Mouse (Mus musculus) testis, adult 2 months (tissue): ENCODE measurements at regions not wholly inside any gene's neighbourhood (a gene's known extent, or its start where the extent isn't known, plus 50 kb on each side); places are given as distances from the start of the nearest gene placed in this dataset.

Source experiments
- H3K27ac ChIP-seq: fragments of 200-500 bp; 2 replicates; pipeline ENCODE4 v1.5.1; 2012; ENCODE audit warnings: low read depth, low read length; ENCODE audit not compliant: control insufficient read depth, insufficient read depth
- H3K27me3 ChIP-seq: fragments of 200-500 bp; 2 replicates; pipeline ENCODE4 v1.6.1; 2012; ENCODE audit warnings: mild to moderate bottlenecking, low read length, moderate library complexity; ENCODE audit not compliant: control insufficient read depth, insufficient read depth
- H3K36me3 ChIP-seq: fragments of 200-500 bp; 2 replicates; pipeline ENCODE4 v1.6.1; 2012; ENCODE audit warnings: mild to moderate bottlenecking, low read length; ENCODE audit not compliant: control insufficient read depth, insufficient read depth
- H3K4me1 ChIP-seq: fragments of 200-500 bp; 2 replicates; pipeline ENCODE4 v1.6.1; 2012; ENCODE audit warnings: low read length; ENCODE audit not compliant: control insufficient read depth, insufficient read depth
- H3K4me3 ChIP-seq: fragments of 200-500 bp; 2 replicates; pipeline ENCODE4 v1.5.1; 2012; ENCODE audit warnings: low read depth, mild to moderate bottlenecking, low read length, moderate library complexity, mixed read lengths; ENCODE audit not compliant: control insufficient read depth
- CTCF ChIP-seq: fragments of 200-500 bp; IDR thresholded peaks from 2 replicates; pipeline ENCODE4 v1.5.1; 2012; ENCODE audit warnings: low read depth, mild to moderate bottlenecking, inconsistent platforms, low read length, moderate library complexity; ENCODE audit not compliant: control insufficient read depth, insufficient read depth, insufficient replicate concordance
- POLR2A ChIP-seq: fragments of 200-500 bp; IDR thresholded peaks from 2 replicates; pipeline ENCODE4 v1.6.1; 2012; ENCODE audit warnings: low read depth, mild to moderate bottlenecking, inconsistent platforms, low read length, moderate library complexity; ENCODE audit not compliant: control insufficient read depth

- Histone ChIP-seq H3K27ac (no peak overlapping the region), H3K36me3 (no peaks in the 10 kb centered on the region), H3K4me3 (no peak overlapping the region), H3K4me1 (no peaks in the 10 kb centered on the region), H3K27me3 (no peaks in the 10 kb centered on the region)
- TF ChIP-seq POLR2A (no peak), CTCF (no peak)
Measured at GRCm38 (mm10) chr15:7006271-7006670, 84.1 kb upstream of the Lifr start.

GRCm38 (mm10) chr15:7008725-7009380 lies 81.6 kb upstream of the Lifr start:
- H3K4me1 ChIP-seq = no peaks in the 10 kb centered on the region
- no peak overlapping the region for H3K4me3 ChIP-seq
- H3K27me3 ChIP-seq = no peaks in the 10 kb centered on the region
- TF ChIP-seq POLR2A (no peak), CTCF (no peak)
- no peak overlapping the region for H3K27ac ChIP-seq
- no peaks in the 10 kb centered on the region for H3K36me3 ChIP-seq

GRCm38 (mm10) chr15:7010966-7011695 lies 79.3 kb upstream of the Lifr start:
- Histone ChIP-seq H3K27ac (no peak overlapping the region), H3K4me1 (no peaks in the 10 kb centered on the region; the same call in 1 of the 2 replicates), H3K4me3 (no peak overlapping the region), H3K36me3 (no peaks in the 10 kb centered on the region), H3K27me3 (no peaks in the 10 kb centered on the region)
- no peak for TF ChIP-seq CTCF
- TF ChIP-seq POLR2A = no peak

GRCm38 (mm10) chr15:7011696-7012070 lies 78.7 kb upstream of the Lifr start:
- H3K4me1 ChIP-seq = no peaks in the 10 kb centered on the region; the same call in 1 of the 2 replicates
- H3K27ac ChIP-seq = no peak overlapping the region
- H3K27me3 ChIP-seq = no peaks in the 10 kb centered on the region
- H3K4me3 ChIP-seq = no peak overlapping the region
- no peaks in the 10 kb centered on the region for H3K36me3 ChIP-seq
- TF ChIP-seq CTCF = no peak
- no peak for TF ChIP-seq POLR2A

GRCm38 (mm10) chr15:7012446-7012845 lies 78.0 kb upstream of the Lifr start:
- Histone ChIP-seq H3K27ac (no peak overlapping the region), H3K27me3 (no peaks in the 10 kb centered on the region), H3K4me1 (no peaks in the 10 kb centered on the region; the same call in 1 of the 2 replicates), H3K4me3 (no peak overlapping the region), H3K36me3 (no peaks in the 10 kb centered on the region)
- no peak for TF ChIP-seq POLR2A

- Histone ChIP-seq H3K27ac (no peak overlapping the region), H3K4me3 (no peak overlapping the region), H3K36me3 (no peaks in the 10 kb centered on the region), H3K27me3 (no peaks in the 10 kb centered on the region), H3K4me1 (no peaks in the 10 kb centered on the region; the same call in 1 of the 2 replicates)
- TF ChIP-seq CTCF (no peak), POLR2A (no peak)
Measured at GRCm38 (mm10) chr15:7013047-7013446, 77.4 kb upstream of the Lifr start.

- Histone ChIP-seq H3K4me3 (no peak overlapping the region), H3K36me3 (no peaks in the 10 kb centered on the region)
- TF ChIP-seq CTCF (no peak), POLR2A (no peak)
Measured at GRCm38 (mm10) chr15:7014984-7015383, 75.4 kb upstream of the Lifr start.

More at GRCm38 (mm10) chr15:7014984-7015383, 75.4 kb upstream of the Lifr start:
- no peaks in the 10 kb centered on the region; the same call in 1 of the 2 replicates for H3K4me1 ChIP-seq
- no peak overlapping the region for H3K27ac ChIP-seq
- no peaks in the 10 kb centered on the region for H3K27me3 ChIP-seq
